Mouse (Mus musculus): ENCODE data around the gene Cldn1. TPM values are rescaled to one million over a fixed set of nuclear protein-coding genes. Genes with fewer than 3 reads are reported as not detected.

Gene Cldn1
- polyA plus RNA-seq, 1 experiment: 10.5 TPM

DNA sequence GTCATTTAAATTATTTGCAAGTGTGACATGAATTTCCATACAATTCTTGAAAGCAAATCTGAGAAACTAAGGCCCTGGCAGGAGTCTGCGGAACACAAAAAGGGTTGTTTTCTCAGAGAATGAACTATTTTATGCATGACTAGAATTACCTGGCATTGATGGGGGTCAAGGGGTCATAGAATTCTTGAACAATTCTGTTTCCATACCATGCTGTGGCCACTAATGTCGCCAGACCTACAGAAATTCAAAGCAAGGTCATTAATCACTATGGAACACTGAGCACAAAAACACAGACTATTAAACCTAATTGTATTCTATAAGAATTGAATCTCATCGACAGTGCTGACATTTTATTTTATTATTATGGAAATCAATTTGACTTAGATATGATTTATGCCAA lies 10.9 kb downstream of the Cldn1 start:
- Histone ChIP-seq H3K4me3 (ENCODE audit: control insufficient read depth, insufficient read depth, low read length) (no peak overlapping the region), H3K27ac (ENCODE audit: control insufficient read depth, insufficient read depth, low read length) (no peak overlapping the region), H3K27me3 (ENCODE audit: control insufficient read depth, insufficient read depth, low read length) (no peaks in the 10 kb centered on the region), H3K4me1 (replicated peaks; ENCODE audit: control insufficient read depth, insufficient read depth, low read length) (no peaks in the 10 kb centered on the region), H3K36me3 (ENCODE audit: control insufficient read depth, insufficient read depth, low read length) (no peaks in the 10 kb centered on the region)
- 91% methylated on average over 3 of the region's 3 CpGs for WGBS
- no peak for TF ChIP-seq POLR2A (IDR thresholded peaks at IDR 0.05; ENCODE audit: control insufficient read depth, extremely low read depth, insufficient read depth, low read length, poor library complexity)
- no peak for DNase-seq

DNA sequence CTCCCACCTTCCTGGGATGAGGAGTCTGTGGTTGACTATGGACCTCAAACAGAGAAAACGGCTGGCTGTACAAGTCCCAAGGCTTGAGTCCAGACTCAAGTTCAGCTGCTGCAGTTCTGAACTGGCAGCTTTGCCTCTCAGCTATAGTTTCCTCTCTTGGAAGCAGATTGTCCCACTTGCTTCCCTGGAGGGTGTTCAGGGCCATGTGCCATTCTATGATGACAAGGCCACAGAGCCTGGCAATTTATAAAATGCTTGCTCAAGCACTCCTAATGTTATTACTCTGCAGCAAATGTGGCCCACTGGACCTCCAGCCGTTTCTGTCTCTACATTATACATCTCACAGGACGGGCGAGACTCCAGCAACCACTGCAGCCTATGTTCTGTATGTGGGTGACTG lies 12.0 kb downstream of the Cldn1 start:
- Histone ChIP-seq H3K36me3 (ENCODE audit: control insufficient read depth, insufficient read depth, low read length) (no peaks in the 10 kb centered on the region), H3K4me3 (ENCODE audit: control insufficient read depth, insufficient read depth, low read length) (no peak overlapping the region), H3K4me1 (replicated peaks; ENCODE audit: control insufficient read depth, insufficient read depth, low read length) (no peaks in the 10 kb centered on the region), H3K27ac (ENCODE audit: control insufficient read depth, insufficient read depth, low read length) (no peak overlapping the region), H3K27me3 (ENCODE audit: control insufficient read depth, insufficient read depth, low read length) (no peaks in the 10 kb centered on the region)
- DNase-seq: no peak
- TF ChIP-seq POLR2A (IDR thresholded peaks at IDR 0.05; ENCODE audit: control insufficient read depth, extremely low read depth, insufficient read depth, low read length, poor library complexity) (no peak), CTCF (IDR thresholded peaks at IDR 0.05; ENCODE audit: borderline replicate concordance, control insufficient read depth, extremely low read depth, insufficient read depth, low read length, poor library complexity) (no peak)
- WGBS: 93% methylated on average over 4 of the region's 4 CpGs

- no peak for DNase-seq
- Histone ChIP-seq H3K36me3 (ENCODE audit: control insufficient read depth, insufficient read depth, low read length) (no peaks in the 10 kb centered on the region), H3K4me3 (ENCODE audit: control insufficient read depth, insufficient read depth, low read length) (no peak overlapping the region), H3K27ac (ENCODE audit: control insufficient read depth, insufficient read depth, low read length) (no peak overlapping the region), H3K4me1 (replicated peaks; ENCODE audit: control insufficient read depth, insufficient read depth, low read length) (no peaks in the 10 kb centered on the region), H3K27me3 (ENCODE audit: control insufficient read depth, insufficient read depth, low read length) (no peaks in the 10 kb centered on the region)
- WGBS: 93% methylated on average over 5 of the region's 5 CpGs
- no peak for TF ChIP-seq POLR2A (IDR thresholded peaks at IDR 0.05; ENCODE audit: control insufficient read depth, extremely low read depth, insufficient read depth, low read length, poor library complexity)
- TF ChIP-seq CTCF (IDR thresholded peaks at IDR 0.05; ENCODE audit: borderline replicate concordance, control insufficient read depth, extremely low read depth, insufficient read depth, low read length, poor library complexity): no peak
Observed at GRCm38 (mm10) chr16:26358898-26359297, 12.7 kb downstream of the Cldn1 start.

DNA sequence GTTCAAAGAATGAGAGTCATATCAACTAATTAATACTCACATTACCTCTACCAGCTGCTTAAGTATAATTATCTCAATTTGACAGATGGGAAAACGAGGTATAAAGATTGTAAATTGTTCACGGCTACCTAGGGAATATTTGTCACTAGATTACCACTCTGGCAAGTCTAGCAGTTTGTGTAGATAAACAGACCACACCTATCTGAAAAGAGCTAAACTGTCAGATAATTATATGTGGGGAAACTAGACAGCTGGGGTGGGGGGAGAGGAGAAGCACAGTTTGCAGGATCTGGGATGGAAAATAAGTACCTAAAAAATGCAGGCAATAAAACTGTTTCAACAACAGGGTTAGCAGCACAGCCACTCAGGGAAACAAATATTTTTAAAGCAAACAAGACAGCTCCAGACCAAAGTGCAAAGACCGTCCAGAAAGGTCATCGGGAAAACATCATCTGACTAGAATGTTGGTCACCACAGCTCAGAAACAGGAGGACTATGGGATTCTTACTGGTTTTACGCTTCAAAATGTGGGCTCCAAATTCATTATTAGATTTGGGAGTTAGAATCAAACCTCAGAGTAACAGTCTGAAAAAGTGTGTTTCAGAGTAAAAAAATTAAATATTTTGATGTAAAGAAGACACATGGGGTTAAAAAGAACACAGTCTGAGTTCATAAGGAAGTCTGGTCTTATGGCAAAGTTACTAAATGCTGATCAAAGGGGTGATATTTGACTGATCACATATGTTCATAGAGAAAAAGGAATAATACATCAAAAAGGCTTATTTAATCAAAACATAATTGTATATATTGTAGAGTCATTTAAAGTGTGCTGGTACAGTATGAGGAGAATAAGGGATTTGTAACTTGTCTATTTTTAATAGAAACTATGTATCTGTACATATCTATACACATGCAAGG lies 13.5 kb downstream of the Cldn1 start:
- TF ChIP-seq POLR2A (IDR thresholded peaks at IDR 0.05; ENCODE audit: control insufficient read depth, extremely low read depth, insufficient read depth, low read length, poor library complexity) (no peak), CTCF (IDR thresholded peaks at IDR 0.05; ENCODE audit: borderline replicate concordance, control insufficient read depth, extremely low read depth, insufficient read depth, low read length, poor library complexity) (no peak)
- Histone ChIP-seq H3K4me1 (replicated peaks; ENCODE audit: control insufficient read depth, insufficient read depth, low read length) (no peaks in the 10 kb centered on the region), H3K36me3 (ENCODE audit: control insufficient read depth, insufficient read depth, low read length) (no peaks in the 10 kb centered on the region), H3K27me3 (ENCODE audit: control insufficient read depth, insufficient read depth, low read length) (no peaks in the 10 kb centered on the region), H3K4me3 (ENCODE audit: control insufficient read depth, insufficient read depth, low read length) (no peak overlapping the region), H3K27ac (ENCODE audit: control insufficient read depth, insufficient read depth, low read length) (no peak overlapping the region)
- 89% methylated on average over 5 of the region's 5 CpGs for WGBS
- DNase-seq: no peak

DNA sequence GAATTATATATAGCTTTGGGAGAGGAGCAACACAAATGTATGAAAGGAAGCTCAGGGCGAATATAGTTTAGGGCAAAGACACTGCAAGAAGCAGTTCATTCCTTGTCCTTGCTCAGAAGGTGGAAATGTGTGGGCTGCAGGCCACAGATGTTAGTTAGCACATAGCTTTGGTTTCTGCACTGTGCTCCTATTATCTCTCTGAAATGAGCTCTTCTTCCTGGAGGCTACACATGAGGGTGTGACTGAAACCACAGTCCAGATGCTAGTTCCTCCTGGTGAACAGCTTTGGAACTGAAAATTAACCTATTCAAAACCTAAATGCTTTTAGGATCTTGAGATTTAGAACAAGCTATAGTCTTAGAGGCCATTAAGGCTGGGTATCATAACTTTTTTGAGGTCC lies 16.1 kb downstream of the Cldn1 start:
- H3K4me1 ChIP-seq (replicated peaks; ENCODE audit: control insufficient read depth, insufficient read depth, low read length): no peaks in the 10 kb centered on the region
- no peak for TF ChIP-seq POLR2A (IDR thresholded peaks at IDR 0.05; ENCODE audit: control insufficient read depth, extremely low read depth, insufficient read depth, low read length, poor library complexity)
- TF ChIP-seq CTCF (IDR thresholded peaks at IDR 0.05; ENCODE audit: borderline replicate concordance, control insufficient read depth, extremely low read depth, insufficient read depth, low read length, poor library complexity): no peak
- no peak overlapping the region for H3K4me3 ChIP-seq (ENCODE audit: control insufficient read depth, insufficient read depth, low read length)
- 45% methylated on average over 1 of the region's 1 CpGs for whole genome bisulfite sequencing
- no peaks in the 10 kb centered on the region for H3K36me3 ChIP-seq (ENCODE audit: control insufficient read depth, insufficient read depth, low read length)
- no peak overlapping the region for H3K27ac ChIP-seq (ENCODE audit: control insufficient read depth, insufficient read depth, low read length)
- no peaks in the 10 kb centered on the region for H3K27me3 ChIP-seq (ENCODE audit: control insufficient read depth, insufficient read depth, low read length)
- no peak for DNase-seq

- H3K4me3 ChIP-seq (ENCODE audit: control insufficient read depth, insufficient read depth, low read length): no peak overlapping the region
- WGBS: 93% methylated on average over 4 of the region's 4 CpGs
- H3K4me1 ChIP-seq (replicated peaks; ENCODE audit: control insufficient read depth, insufficient read depth, low read length): no peaks in the 10 kb centered on the region
- no peaks in the 10 kb centered on the region for H3K27me3 ChIP-seq (ENCODE audit: control insufficient read depth, insufficient read depth, low read length)
- H3K36me3 ChIP-seq (ENCODE audit: control insufficient read depth, insufficient read depth, low read length): no peaks in the 10 kb centered on the region
- H3K27ac ChIP-seq (ENCODE audit: control insufficient read depth, insufficient read depth, low read length): no peak overlapping the region
- TF ChIP-seq POLR2A (IDR thresholded peaks at IDR 0.05; ENCODE audit: control insufficient read depth, extremely low read depth, insufficient read depth, low read length, poor library complexity): no peak
- no peak for TF ChIP-seq CTCF (IDR thresholded peaks at IDR 0.05; ENCODE audit: borderline replicate concordance, control insufficient read depth, extremely low read depth, insufficient read depth, low read length, poor library complexity)
- DNase-seq: no peak
Observed at GRCm38 (mm10) chr16:26350786-26351185, 20.9 kb downstream of the Cldn1 start.

All from thymus, adult 2 months (tissue).